Mouse (Mus musculus): ENCODE data around the gene Mapk14.

GRCm38 (mm10) chr17:28684631-28685030, 6.5 kb upstream of the Mapk14 start:
- TF ChIP-seq CTCF (conservative IDR thresholded peaks at IDR 0.05 in 1 of 2, IDR thresholded peaks at IDR 0.05 in 1 of 2; ENCODE audit: low read depth in 2 of 2, low read length in 2 of 2): no peak
- no peak for TF ChIP-seq TBP (conservative IDR thresholded peaks at IDR 0.05; ENCODE audit: low read depth, low read length)
- TF ChIP-seq EP300 (IDR thresholded peaks at IDR 0.05; ENCODE audit: low read length): no peak
- no peak for TF ChIP-seq RCOR1 (conservative IDR thresholded peaks at IDR 0.05; ENCODE audit: low read depth, low read length)
- TF ChIP-seq POLR2A (IDR thresholded peaks at IDR 0.05; ENCODE audit: low read depth, low read length): no peak
- no peak for TF ChIP-seq JUN (IDR thresholded peaks at IDR 0.05; ENCODE audit: insufficient read depth, low read depth, low read length)
- TF ChIP-seq ZNF384 (IDR thresholded peaks at IDR 0.05; ENCODE audit: low read depth, low read length): no peak
- TF ChIP-seq HCFC1 (IDR thresholded peaks at IDR 0.05; ENCODE audit: low read depth, low read length): no peak
- TF ChIP-seq SMC3 (IDR thresholded peaks at IDR 0.05; ENCODE audit: low read depth, low read length): no peak
- TF ChIP-seq TCF12 (IDR thresholded peaks at IDR 0.05; ENCODE audit: low read depth, low read length): no peak
- no peak for TF ChIP-seq NELFE (IDR thresholded peaks at IDR 0.05; ENCODE audit: low read depth, low read length)
- TF ChIP-seq MAFK (IDR thresholded peaks at IDR 0.05; ENCODE audit: insufficient replicate concordance, low read length): no peak

Data from CH12.LX (cell line).